Mouse (Mus musculus) olfactory bulb, adult 2 months (tissue): ENCODE results near the gene Washc1.

Source experiments
- CTCF ChIP-seq: fragments of 200-500 bp; IDR thresholded peaks from 2 replicates; pipeline ENCODE4 v1.5.1; 2012; ENCODE audit warnings: low read depth, mild to moderate bottlenecking, low read length, moderate library complexity; ENCODE audit not compliant: insufficient read depth
- POLR2A ChIP-seq: fragments of 200-500 bp; IDR thresholded peaks from 2 replicates; pipeline ENCODE4 v1.6.1; 2012; ENCODE audit warnings: mild to moderate bottlenecking, low read depth, low read length, moderate library complexity; ENCODE audit not compliant: insufficient read depth

- TF ChIP-seq CTCF (no peak), POLR2A (no peak)
Measured at GRCm38 (mm10) chr17:66158271-66158670, 46.9 kb downstream of the Washc1 start.
